Mouse (Mus musculus): ENCODE results near the gene Slc17a5.

DNA sequence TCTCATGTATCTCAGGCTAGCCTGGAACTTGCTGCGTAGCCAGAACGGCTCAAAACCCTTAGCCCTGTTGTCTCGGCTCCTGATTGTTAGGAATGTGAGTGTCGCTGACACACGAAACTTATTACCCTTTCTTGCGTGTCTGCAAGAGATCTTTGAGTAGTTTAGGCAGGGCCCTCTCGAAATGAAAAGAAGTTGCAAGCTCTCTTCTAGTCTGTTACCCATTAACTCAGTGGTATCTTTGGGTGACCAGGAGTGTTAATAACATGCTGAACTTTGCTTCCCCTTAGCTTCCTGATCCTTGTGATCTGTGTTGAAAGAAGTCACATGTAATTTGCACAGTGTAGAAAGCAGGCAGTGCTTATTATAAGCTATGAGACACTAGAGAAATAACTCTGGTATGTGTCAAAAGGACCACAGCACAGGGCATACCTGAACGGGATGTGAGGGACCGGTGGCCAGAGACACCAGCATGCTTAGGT is 55.5 kb downstream of the Slc17a5 start:
- TF ChIP-seq POLR2A (IDR thresholded peaks at IDR 0.05; ENCODE audit: borderline replicate concordance, insufficient read depth, low read length) (no peak), CTCF (IDR thresholded peaks at IDR 0.05; ENCODE audit: borderline replicate concordance, insufficient read depth, low read depth, low read length) (no peak)
